32 mouse cellular contexts compared by ENCODE assay signal in genomic region chr13:59817352-59817751, GRCm38 (mm10). TPM values are rescaled to one million over a fixed set of nuclear protein-coding genes. Genes with fewer than 3 reads are reported as not detected.
A peak's percentile ranks its signal among the peaks of the same experiment; 100 is the strongest.
DNase-seq lines count a peak whose midpoint lies in the region; ATAC-seq and TF ChIP-seq lines count a peak whose summit lies in the region.
"Had no signal": no experiment of that assay in that cellular context is flagged by ENCODE, and none has a peak within 500 bp of the region (broad histone marks: within the 10 kb centered on the region; RNA-seq: fewer than 3 reads in every experiment).

No protein-coding gene starts in this region.

- no peaks in the 10 kb centered on the region for H3K9me3 ChIP-seq in intestine, embryonic 14.5 days (ENCODE audit: control insufficient read depth, low read length)
- H3K9me3 ChIP-seq in intestine, postnatal 0 days (ENCODE audit: control insufficient read depth) = no peaks in the 10 kb centered on the region
- H3K9me3 ChIP-seq in MEL (replicated peaks; ENCODE audit: insufficient read depth, low read length) = no peaks in the 10 kb centered on the region
- H3K9me3 ChIP-seq in liver, embryonic 12.5 days (replicated peaks) = no peaks in the 10 kb centered on the region
- H3K9me3 ChIP-seq in liver, embryonic 15.5 days (replicated peaks) = no peaks in the 10 kb centered on the region
- H3K9me3 ChIP-seq: forebrain, embryonic 13.5 days; heart, embryonic 10.5 days; hindbrain, embryonic 10.5 days; hindbrain, embryonic 13.5 days had no signal

- no peak for TF ChIP-seq POLR2A in MEL (IDR thresholded peaks at IDR 0.05; ENCODE audit: control insufficient read depth in 1 of 2, insufficient read depth in 1 of 2, low read depth in 1 of 2, low read length in 2 of 2, poor library complexity in 1 of 2)

- H3K4me2 ChIP-seq in intestine, embryonic 14.5 days (ENCODE audit: low read length) = no peak overlapping the region
- H3K4me2 ChIP-seq in intestine, postnatal 0 days (replicated peaks; ENCODE audit: low read depth) = no peak overlapping the region
- H3K4me2 ChIP-seq in liver, embryonic 12.5 days = peak overlapping the region; percentile 87
- H3K4me2 ChIP-seq in liver, embryonic 15.5 days = peak overlapping the region; percentile 75
- H3K4me2 ChIP-seq: forebrain, embryonic 13.5 days; hindbrain, embryonic 13.5 days had no signal

- no peak overlapping the region for H3K27ac ChIP-seq in intestine, embryonic 14.5 days (ENCODE audit: low read depth)
- no peak overlapping the region for H3K27ac ChIP-seq in intestine, postnatal 0 days (ENCODE audit: low read depth, low read length)
- H3K27ac ChIP-seq in MEL (ENCODE audit: control insufficient read depth, low read depth, low read length) = peak overlapping the region; percentile 5; the same call in 1 of the 2 replicates
- peak overlapping the region; percentile 99 for H3K27ac ChIP-seq in liver, embryonic 12.5 days
- H3K27ac ChIP-seq in liver, embryonic 15.5 days (replicated peaks) = peak overlapping the region; percentile 97
- H3K27ac ChIP-seq: forebrain, embryonic 13.5 days; heart, adult 2 months; heart, embryonic 10.5 days; hindbrain, embryonic 10.5 days; hindbrain, embryonic 13.5 days had no signal

- no peak overlapping the region for H3K9ac ChIP-seq in intestine, embryonic 14.5 days (ENCODE audit: low read length)
- H3K9ac ChIP-seq in intestine, postnatal 0 days (ENCODE audit: low read depth, low read length) = no peak overlapping the region
- H3K9ac ChIP-seq in MEL (ENCODE audit: control insufficient read depth, low read depth, low read length, poor library complexity, severe bottlenecking) = no peak overlapping the region
- H3K9ac ChIP-seq in liver, embryonic 12.5 days = peak overlapping the region; percentile 98; the same call in 1 of the 2 replicates
- H3K9ac ChIP-seq in liver, embryonic 15.5 days = peak overlapping the region; percentile 57; the same call in 1 of the 2 replicates
- H3K9ac ChIP-seq: forebrain, embryonic 13.5 days; hindbrain, embryonic 13.5 days had no signal

- 81% methylated on average over 4 of the region's 4 CpGs for WGBS in intestine, embryonic 14.5 days
- 84% methylated on average over 4 of the region's 4 CpGs for WGBS in intestine, postnatal 0 days
- WGBS in liver, embryonic 12.5 days (ENCODE audit: insufficient replicate concordance) = 66% methylated on average over 4 of the region's 4 CpGs
- WGBS in liver, embryonic 15.5 days (ENCODE audit: insufficient replicate concordance) = 50% methylated on average over 4 of the region's 4 CpGs

- TF ChIP-seq RAD21 in MEL (IDR thresholded peaks at IDR 0.05; ENCODE audit: low read depth, low read length) = no peak

- H3K4me3 ChIP-seq in intestine, embryonic 14.5 days (ENCODE audit: low read depth, low read length) = no peak overlapping the region
- H3K4me3 ChIP-seq in intestine, postnatal 0 days (ENCODE audit: low read depth, low read length) = no peak overlapping the region
- peak overlapping the region in 1 of 2 experiments; percentile 5; a peak in 2 of 4 replicates for H3K4me3 ChIP-seq in MEL (ENCODE audit: control insufficient read depth in 1 of 2, insufficient read depth in 1 of 2, low read depth in 2 of 2, low read length in 2 of 2)
- peak overlapping the region; percentile 98 for H3K4me3 ChIP-seq in liver, embryonic 12.5 days
- peak overlapping the region; percentile 88 for H3K4me3 ChIP-seq in liver, embryonic 15.5 days (replicated peaks)
- H3K4me3 ChIP-seq: forebrain, embryonic 13.5 days; heart, adult 2 months; heart, embryonic 10.5 days; hindbrain, embryonic 10.5 days; hindbrain, embryonic 13.5 days had no signal

- no peak for TF ChIP-seq CTCF in intestine, postnatal 0 days (IDR thresholded peaks at IDR 0.05; ENCODE audit: low read depth)
- TF ChIP-seq CTCF in MEL (IDR thresholded peaks at IDR 0.05 in 2 of 3, conservative IDR thresholded peaks at IDR 0.05 in 1 of 3; ENCODE audit: control insufficient read depth in 1 of 3, insufficient read depth in 1 of 3, low read depth in 2 of 3, low read length in 3 of 3, poor library complexity in 1 of 3, severe bottlenecking in 1 of 3) = no peak

- no peaks in the 10 kb centered on the region for H3K27me3 ChIP-seq in intestine, embryonic 14.5 days (replicated peaks; ENCODE audit: control insufficient read depth, insufficient read depth, low read length)
- H3K27me3 ChIP-seq in intestine, postnatal 0 days (replicated peaks; ENCODE audit: control insufficient read depth, insufficient read depth, low read length) = no peaks in the 10 kb centered on the region
- H3K27me3 ChIP-seq in MEL (ENCODE audit: control insufficient read depth in 1 of 2, insufficient read depth in 2 of 2, low read length in 2 of 2) = no peaks in the 10 kb centered on the region
- H3K27me3 ChIP-seq in liver, embryonic 12.5 days (replicated peaks) = no peaks in the 10 kb centered on the region
- no peaks in the 10 kb centered on the region for H3K27me3 ChIP-seq in liver, embryonic 15.5 days
- H3K27me3 ChIP-seq: forebrain, embryonic 13.5 days; hindbrain, embryonic 13.5 days; Patski had no signal

- no peak for ATAC-seq in intestine, embryonic 14.5 days (replicated peaks; ENCODE audit: low FRiP score, low TSS enrichment, low read depth)
- no peak for ATAC-seq in intestine, postnatal 0 days
- ATAC-seq in liver, embryonic 12.5 days = no peak
- ATAC-seq in liver, embryonic 15.5 days (ENCODE audit: insufficient read depth) = no peak
- ATAC-seq: forebrain, embryonic 13.5 days; forebrain, embryonic 16.5 days; hindbrain, embryonic 16.5 days; Patski had no signal

- TF ChIP-seq EP300 in MEL (IDR thresholded peaks at IDR 0.05; ENCODE audit: low read depth in 1 of 2, low read length in 2 of 2) = peak in 1 of 2 experiments; percentile 30; a peak in 1 of 4 replicates

- DNase-seq in intestine, embryonic 14.5 days (ENCODE audit: low spot score) = peak; percentile 10
- peak; percentile 52 for DNase-seq in MEL (ENCODE audit: low read depth, low spot score)
- no peak for DNase-seq in layer of hippocampus, adult 8-10 months (ENCODE audit: low spot score in 2 of 2)
- DNase-seq in right cerebral cortex, postnatal 10 days (ENCODE audit: low spot score in 2 of 2) = no peak
- no peak for DNase-seq in B cell, adult 2 months
- DNase-seq: adrenal gland, postnatal 10 days; adrenal gland, postnatal 36 days; cerebellum, adult 18-20 months; cerebellum, adult 9-10 months; cerebellum, postnatal 14 days; gastrocnemius, postnatal 10 days; gastrocnemius, postnatal 36 days; heart, adult 2 months; heart, postnatal 36 days had no signal

- H3K36me3 ChIP-seq in intestine, embryonic 14.5 days (ENCODE audit: control insufficient read depth, insufficient read depth, low read length) = peaks cover 59% of the 10 kb centered on the region
- peaks cover 52% of the 10 kb centered on the region for H3K36me3 ChIP-seq in intestine, postnatal 0 days (ENCODE audit: control insufficient read depth, insufficient read depth)
- peaks cover 29 to 69% of the 10 kb centered on the region in 2 experiments for H3K36me3 ChIP-seq in MEL (ENCODE audit: control insufficient read depth in 1 of 2, insufficient read depth in 2 of 2, low read length in 2 of 2)
- H3K36me3 ChIP-seq in liver, embryonic 12.5 days = peaks cover 90% of the 10 kb centered on the region
- H3K36me3 ChIP-seq in liver, embryonic 15.5 days (replicated peaks) = peaks cover 87% of the 10 kb centered on the region

- H3K79me2 ChIP-seq in MEL (ENCODE audit: control insufficient read depth, insufficient read depth, low read length, poor library complexity) = peaks cover 55% of the 10 kb centered on the region

- H3K4me1 ChIP-seq in intestine, embryonic 14.5 days (replicated peaks; ENCODE audit: control insufficient read depth, insufficient read depth, low read length) = peaks cover 27% of the 10 kb centered on the region
- H3K4me1 ChIP-seq in intestine, postnatal 0 days (replicated peaks; ENCODE audit: control insufficient read depth, insufficient read depth, low read length) = no peaks in the 10 kb centered on the region
- H3K4me1 ChIP-seq in MEL (ENCODE audit: control insufficient read depth in 1 of 2, insufficient read depth in 2 of 2, low read length in 2 of 2) = peaks cover 41 to 52% of the 10 kb centered on the region in 2 experiments
- H3K4me1 ChIP-seq in liver, embryonic 12.5 days = peaks cover 87% of the 10 kb centered on the region
- H3K4me1 ChIP-seq in liver, embryonic 15.5 days (replicated peaks) = peaks cover 82% of the 10 kb centered on the region

TF ChIP-seq in MEL, 35 proteins besides CTCF, POLR2A, EP300 and RAD21 (continues in another document):
- TF ChIP-seq CHD1 (IDR thresholded peaks at IDR 0.05; ENCODE audit: low read depth, low read length) = no peak

RNA-seq across cellular contexts. Expression of gene Tut7, which starts 5.6 kb away (rescaled TPM):
- polyA plus RNA-seq in intestine, embryonic 14.5 days (2014; fragmentation: Nextera tagmentation; extraction: Ambion mirVana) = 40.8 and 43.6 TPM in 2 replicates
- polyA plus RNA-seq in intestine, postnatal 0 days (2015; fragmentation: Nextera tagmentation; extraction: Ambion mirVana) = 50.1 and 55.4 TPM in 2 replicates
- 38.1 and 47.7 TPM in 2 replicates for total RNA-seq in MEL (2012; rRNA removed)
- 100 to 1,000 TPM in 1 of 2 experiments, 10 to 100 TPM in 1; 53.8 to 135 TPM for polyA plus RNA-seq in MEL (2012; ENCODE audit: insufficient read depth in 1 of 2, insufficient read length in 2 of 2, low read depth in 1 of 2, low replicate concordance in 2 of 2, missing spikeins in 1 of 2)
- polyA plus RNA-seq in liver, embryonic 12.5 days (2016; fragmentation: Nextera tagmentation; extraction: Ambion mirVana) = 66.3 and 74.4 TPM in 2 replicates
- 57.2 and 60.4 TPM in 2 replicates for polyA plus RNA-seq in liver, embryonic 15.5 days (2015; fragmentation: Nextera tagmentation; extraction: Ambion mirVana)
- 10 to 100 TPM; 61.3 to 71.4 (median 63.6) TPM for total RNA-seq in layer of hippocampus, adult 8-10 months (2022)

RNA-seq across cellular contexts. Expression of gene Gm49354, which starts 35.3 kb away (rescaled TPM):
- polyA plus RNA-seq in intestine, embryonic 14.5 days (2014; fragmentation: Nextera tagmentation; extraction: Ambion mirVana) = not detected in 2 replicates
- not detected in 2 replicates for polyA plus RNA-seq in intestine, postnatal 0 days (2015; fragmentation: Nextera tagmentation; extraction: Ambion mirVana)
- total RNA-seq in MEL (2012; rRNA removed) = not detected in 2 replicates
- polyA plus RNA-seq in MEL (2012; ENCODE audit: insufficient read depth in 1 of 2, insufficient read length in 2 of 2, low read depth in 1 of 2, low replicate concordance in 2 of 2, missing spikeins in 1 of 2) = 1 to 10 TPM in 1 of 2 experiments, not detected in 1; 3.6 TPM
- not detected in 2 replicates for polyA plus RNA-seq in liver, embryonic 12.5 days (2016; fragmentation: Nextera tagmentation; extraction: Ambion mirVana)
- polyA plus RNA-seq in liver, embryonic 15.5 days (2015; fragmentation: Nextera tagmentation; extraction: Ambion mirVana) = not detected in 2 replicates
- total RNA-seq in layer of hippocampus, adult 8-10 months (2022) = not detected
- total RNA-seq: adrenal gland, adult 18-20 months; adrenal gland, postnatal 10 days; adrenal gland, postnatal 36 days; ES-E14; gastrocnemius, adult 18-20 months; gastrocnemius, postnatal 10 days; gastrocnemius, postnatal 36 days; granulocyte monocyte progenitor cell, adult 5-6 weeks; heart, adult 2 months; heart, postnatal 36 days had no signal
- polyA plus RNA-seq: embryonic facial prominence, embryonic 11.5 days; embryonic facial prominence, embryonic 14.5 days; forebrain, embryonic 13.5 days; forebrain, embryonic 16.5 days; heart, adult 2 months; heart, embryonic 10.5 days; heart, embryonic 14.5 days; heart, postnatal 0 days; hindbrain, embryonic 10.5 days; hindbrain, embryonic 13.5 days; hindbrain, embryonic 16.5 days had no signal

RNA-seq across cellular contexts. Expression of gene Isca1, which starts 47.7 kb away (rescaled TPM):
- polyA plus RNA-seq in intestine, embryonic 14.5 days (2014; fragmentation: Nextera tagmentation; extraction: Ambion mirVana) = 111 and 115 TPM in 2 replicates
- 81.4 and 84.5 TPM in 2 replicates for polyA plus RNA-seq in intestine, postnatal 0 days (2015; fragmentation: Nextera tagmentation; extraction: Ambion mirVana)
- total RNA-seq in MEL (2012; rRNA removed) = 27.1 and 31.2 TPM in 2 replicates
- polyA plus RNA-seq in MEL (2012; ENCODE audit: insufficient read depth in 1 of 2, insufficient read length in 2 of 2, low read depth in 1 of 2, low replicate concordance in 2 of 2, missing spikeins in 1 of 2) = 10 to 100 TPM; 63.5 to 76.3 TPM
- polyA plus RNA-seq in liver, embryonic 12.5 days (2016; fragmentation: Nextera tagmentation; extraction: Ambion mirVana) = 216 and 223 TPM in 2 replicates
- polyA plus RNA-seq in liver, embryonic 15.5 days (2015; fragmentation: Nextera tagmentation; extraction: Ambion mirVana) = 231 and 236 TPM in 2 replicates
- total RNA-seq in layer of hippocampus, adult 8-10 months (2022) = 100 to 1,000 TPM; 127 to 147 (median 136) TPM

Comparison
In these comparisons a context has a peak if more than half of its experiments do, and no peak if none do; other contexts are left out.
1. DNase-seq: peak in intestine, embryonic 14.5 days (single experiment) and MEL (single experiment); none in layer of hippocampus, adult 8-10 months (0 of 2), right cerebral cortex, postnatal 10 days (0 of 2) and B cell, adult 2 months (0 of 2).
2. H3K27ac ChIP-seq: peak in MEL (single experiment), liver, embryonic 12.5 days (single experiment) and liver, embryonic 15.5 days (single experiment); none in intestine, embryonic 14.5 days (single experiment) and intestine, postnatal 0 days (single experiment).
3. H3K4me2 ChIP-seq: peak in liver, embryonic 12.5 days (single experiment) and liver, embryonic 15.5 days (single experiment); none in intestine, embryonic 14.5 days (single experiment) and intestine, postnatal 0 days (single experiment).
4. H3K4me3 ChIP-seq: peak in liver, embryonic 12.5 days (single experiment) and liver, embryonic 15.5 days (single experiment); none in intestine, embryonic 14.5 days (single experiment) and intestine, postnatal 0 days (single experiment).
5. H3K9ac ChIP-seq: peak in liver, embryonic 12.5 days (single experiment) and liver, embryonic 15.5 days (single experiment); none in intestine, embryonic 14.5 days (single experiment), intestine, postnatal 0 days (single experiment) and MEL (single experiment).